Mouse (Mus musculus): ENCODE results near the gene Gm10337.

Gene Gm10337

GRCm38 (mm10) chr15:102503447-102503846, at the start of gene Gm10337:
Gene Gm10337 (plus strand): TSS chr15:102503722.
- DNase-seq (ENCODE audit: extremely low spot score, low read depth, low spot score) = no peak

- no peak for DNase-seq (ENCODE audit: extremely low spot score, low read depth, low spot score)
Measured at GRCm38 (mm10) chr15:102455993-102456392, 47.5 kb upstream of the Gm10337 start.

GRCm38 (mm10) chr15:102458050-102458736, 45.3 kb upstream of the Gm10337 start:
- no peak for DNase-seq (ENCODE audit: extremely low spot score, low read depth, low spot score)

- peak; percentile 92 for DNase-seq (ENCODE audit: extremely low spot score, low read depth, low spot score)
Measured at GRCm38 (mm10) chr15:102458904-102459317, 44.6 kb upstream of the Gm10337 start, which contains the start of gene Prr13. Gene Prr13 (plus strand): TSS chr15:102459028.

GRCm38 (mm10) chr15:102459381-102459780, 44.1 kb upstream of the Gm10337 start:
- DNase-seq (ENCODE audit: extremely low spot score, low read depth, low spot score) = no peak

- DNase-seq (ENCODE audit: extremely low spot score, low read depth, low spot score) = no peak
Measured at GRCm38 (mm10) chr15:102459847-102460246, 43.7 kb upstream of the Gm10337 start.

GRCm38 (mm10) chr15:102460409-102460808, 43.1 kb upstream of the Gm10337 start:
- no peak for DNase-seq (ENCODE audit: extremely low spot score, low read depth, low spot score)

- no peak for DNase-seq (ENCODE audit: extremely low spot score, low read depth, low spot score)
Measured at GRCm38 (mm10) chr15:102460971-102461370, 42.6 kb upstream of the Gm10337 start.

- no peak for DNase-seq (ENCODE audit: extremely low spot score, low read depth, low spot score)
Measured at GRCm38 (mm10) chr15:102461430-102462075, 42.0 kb upstream of the Gm10337 start.

GRCm38 (mm10) chr15:102463666-102464065, 39.9 kb upstream of the Gm10337 start:
- DNase-seq (ENCODE audit: extremely low spot score, low read depth, low spot score) = no peak

- no peak for DNase-seq (ENCODE audit: extremely low spot score, low read depth, low spot score)
Measured at GRCm38 (mm10) chr15:102468675-102469370, 34.7 kb upstream of the Gm10337 start.

- DNase-seq (ENCODE audit: extremely low spot score, low read depth, low spot score) = peak; percentile 87
Measured at GRCm38 (mm10) chr15:102470183-102470604, 33.3 kb upstream of the Gm10337 start, which contains the start of gene Pcbp2. Gene Pcbp2 (plus strand): TSS chr15:102470539.

- no peak for DNase-seq (ENCODE audit: extremely low spot score, low read depth, low spot score)
Measured at GRCm38 (mm10) chr15:102470605-102471294, 32.8 kb upstream of the Gm10337 start.

- DNase-seq (ENCODE audit: extremely low spot score, low read depth, low spot score) = no peak
Measured at GRCm38 (mm10) chr15:102471295-102471645, 32.3 kb upstream of the Gm10337 start.

- DNase-seq (ENCODE audit: extremely low spot score, low read depth, low spot score) = no peak
Measured at GRCm38 (mm10) chr15:102471727-102472126, 31.8 kb upstream of the Gm10337 start.

- DNase-seq (ENCODE audit: extremely low spot score, low read depth, low spot score) = no peak
Measured at GRCm38 (mm10) chr15:102473246-102473645, 30.3 kb upstream of the Gm10337 start.

- no peak for DNase-seq (ENCODE audit: extremely low spot score, low read depth, low spot score)
Measured at GRCm38 (mm10) chr15:102474520-102474919, 29.0 kb upstream of the Gm10337 start.

- DNase-seq (ENCODE audit: extremely low spot score, low read depth, low spot score) = no peak
Measured at GRCm38 (mm10) chr15:102483136-102483535, 20.4 kb upstream of the Gm10337 start.

GRCm38 (mm10) chr15:102485853-102486252, 17.7 kb upstream of the Gm10337 start:
- no peak for DNase-seq (ENCODE audit: extremely low spot score, low read depth, low spot score)

GRCm38 (mm10) chr15:102487664-102488063, 15.9 kb upstream of the Gm10337 start:
- DNase-seq (ENCODE audit: extremely low spot score, low read depth, low spot score) = no peak

- DNase-seq (ENCODE audit: extremely low spot score, low read depth, low spot score) = no peak
Measured at GRCm38 (mm10) chr15:102498322-102498721, 5.2 kb upstream of the Gm10337 start.
